Mouse (Mus musculus): ENCODE data around the gene Rfc2.
A peak's percentile ranks its signal among the peaks of the same experiment; 100 is the strongest.

Gene Rfc2

DNA sequence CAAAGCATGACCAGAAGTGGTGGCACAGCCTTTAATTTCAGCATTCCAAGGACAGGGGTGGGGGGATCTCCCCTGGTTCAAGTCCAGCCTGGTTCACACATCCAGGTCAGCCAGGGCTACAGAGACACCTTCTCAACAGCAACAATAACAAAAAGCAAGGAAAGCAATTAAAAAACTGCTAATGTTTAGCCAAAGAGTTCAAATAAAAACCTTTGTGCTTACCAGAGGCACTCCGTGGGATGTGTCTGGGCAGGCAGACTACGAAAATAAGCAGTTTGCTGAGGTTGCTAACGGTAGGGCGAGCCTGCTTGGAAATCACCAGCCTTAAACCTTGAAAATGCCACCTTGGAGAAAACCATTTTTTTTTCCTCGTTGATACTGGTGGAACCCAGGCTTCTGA is at the start of gene Rfc2:
Gene Rfc2 (plus strand): TSS at position 221 of the 400 bp plus-strand sequence.
- no peak for DNase-seq

- DNase-seq, result peak; percentile 66
Measured at GRCm38 (mm10) chr5:134531585-134531984, 49.6 kb upstream of the Rfc2 start.

- DNase-seq, result no peak
Measured at GRCm38 (mm10) chr5:134532417-134532816, 48.7 kb upstream of the Rfc2 start.

GRCm38 (mm10) chr5:134536036-134536435 is 45.1 kb upstream of the Rfc2 start:
- no peak for DNase-seq

GRCm38 (mm10) chr5:134539891-134540290 is 41.3 kb upstream of the Rfc2 start:
- no peak for DNase-seq

GRCm38 (mm10) chr5:134540881-134541280 is 40.3 kb upstream of the Rfc2 start:
- DNase-seq, result peak; percentile 41

- DNase-seq, result no peak
Measured at GRCm38 (mm10) chr5:134541640-134542039, 39.5 kb upstream of the Rfc2 start.

- peak; percentile 60 for DNase-seq
Measured at GRCm38 (mm10) chr5:134544516-134545241, 36.5 kb upstream of the Rfc2 start.

GRCm38 (mm10) chr5:134545242-134545629 is 35.9 kb upstream of the Rfc2 start:
- no peak for DNase-seq

DNA sequence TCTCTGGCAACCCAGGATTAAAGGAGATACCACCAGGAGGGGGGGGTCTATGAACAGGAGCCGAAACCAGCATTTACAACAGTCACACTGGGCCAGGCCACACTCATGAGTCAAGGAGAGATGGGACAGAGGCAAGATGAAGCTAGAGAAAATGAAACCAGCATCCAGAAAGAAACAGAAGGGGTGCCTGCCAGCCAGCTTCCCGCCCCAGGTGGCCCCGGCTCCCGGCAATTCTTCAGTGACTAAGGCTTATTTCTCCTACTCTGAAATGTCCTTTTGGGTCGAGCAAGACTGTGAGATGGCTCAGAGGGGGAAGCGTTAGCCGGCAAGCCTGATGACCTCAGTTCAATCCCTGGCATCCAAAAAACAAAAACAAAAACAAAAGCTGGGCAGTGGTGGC is 34.4 kb upstream of the Rfc2 start:
- DNase-seq, result no peak

GRCm38 (mm10) chr5:134548306-134548705 is 32.9 kb upstream of the Rfc2 start:
- DNase-seq, result no peak

DNA sequence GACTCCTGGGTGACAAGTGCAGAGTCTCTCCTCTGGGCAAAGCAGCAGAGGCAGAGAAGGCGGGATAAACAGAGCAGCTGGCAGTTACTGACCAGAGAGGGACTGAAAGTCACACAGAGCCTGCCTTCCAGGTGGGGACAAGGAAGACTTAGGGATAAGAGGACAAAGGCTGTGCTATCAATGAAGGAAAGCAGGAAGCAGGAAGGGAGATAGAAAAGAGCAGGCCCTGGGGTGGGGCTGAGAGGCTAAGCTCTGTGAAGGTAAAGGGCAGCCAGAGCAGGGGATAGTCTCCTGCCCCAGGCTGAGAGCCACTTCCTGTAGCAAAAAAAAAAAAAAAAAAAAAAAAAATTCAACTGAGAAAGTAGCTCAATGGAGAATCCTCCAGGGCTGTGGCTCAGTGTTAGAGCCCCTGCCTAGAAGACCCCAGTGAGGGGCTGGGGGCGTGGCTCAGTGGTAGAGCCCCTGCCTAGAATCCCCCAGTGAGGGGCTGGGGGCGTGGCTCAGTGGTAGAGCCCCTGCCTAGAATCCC is 31.5 kb upstream of the Rfc2 start:
- DNase-seq, result no peak

- DNase-seq, result peak; percentile 65
Measured at GRCm38 (mm10) chr5:134550836-134551232, 30.3 kb upstream of the Rfc2 start.

GRCm38 (mm10) chr5:134551233-134552109 is 29.7 kb upstream of the Rfc2 start:
- DNase-seq, result peak; percentile 79

DNA sequence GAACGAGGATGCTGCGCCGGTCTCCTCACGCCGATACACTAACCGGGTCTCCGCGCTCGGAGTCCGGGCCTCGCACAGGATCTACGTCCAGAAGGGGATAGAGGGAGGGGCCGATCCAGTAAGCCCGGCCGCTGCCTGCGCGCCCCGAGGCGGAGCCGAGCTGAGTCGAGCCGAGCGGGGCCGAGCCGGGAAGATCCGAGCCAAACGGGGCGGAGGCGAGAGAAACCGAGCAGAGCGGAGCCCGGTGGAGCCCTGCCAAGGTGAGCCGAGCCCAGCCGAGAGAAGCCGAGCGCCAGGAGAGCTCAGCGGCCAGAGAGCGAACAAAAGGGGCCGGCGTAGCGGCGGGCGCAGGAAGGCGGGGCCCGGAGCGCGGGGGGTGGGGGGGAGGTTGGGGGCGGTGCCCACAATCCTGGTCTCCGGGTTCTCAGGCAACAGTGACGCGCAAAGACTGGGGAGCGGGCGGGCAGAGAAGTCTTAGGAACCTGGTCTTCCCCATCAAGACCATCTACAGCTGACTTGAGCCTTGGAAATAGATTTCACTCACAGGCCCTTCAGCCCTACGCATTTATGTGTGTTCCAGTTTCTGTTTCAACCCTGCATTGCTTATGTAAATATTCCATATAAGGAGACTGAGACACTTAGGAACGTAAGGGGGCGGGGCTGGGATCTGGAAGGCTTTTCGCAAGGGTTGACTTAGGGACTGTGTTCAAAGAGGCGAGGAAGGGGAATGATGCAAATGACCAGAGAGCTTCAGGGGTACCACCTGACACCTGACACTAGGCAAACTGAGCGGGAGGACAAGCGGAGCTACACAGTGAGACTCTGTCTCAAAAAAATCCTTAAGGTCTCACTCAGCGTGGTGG is 28.8 kb upstream of the Rfc2 start, which contains the start of gene Clip2:
Gene Clip2 (minus strand): TSS at position 325 of the 863 bp plus-strand sequence.
- peak; percentile 99 for DNase-seq

GRCm38 (mm10) chr5:134553951-134554546 is 27.1 kb upstream of the Rfc2 start:
- peak; percentile 45 for DNase-seq

DNA sequence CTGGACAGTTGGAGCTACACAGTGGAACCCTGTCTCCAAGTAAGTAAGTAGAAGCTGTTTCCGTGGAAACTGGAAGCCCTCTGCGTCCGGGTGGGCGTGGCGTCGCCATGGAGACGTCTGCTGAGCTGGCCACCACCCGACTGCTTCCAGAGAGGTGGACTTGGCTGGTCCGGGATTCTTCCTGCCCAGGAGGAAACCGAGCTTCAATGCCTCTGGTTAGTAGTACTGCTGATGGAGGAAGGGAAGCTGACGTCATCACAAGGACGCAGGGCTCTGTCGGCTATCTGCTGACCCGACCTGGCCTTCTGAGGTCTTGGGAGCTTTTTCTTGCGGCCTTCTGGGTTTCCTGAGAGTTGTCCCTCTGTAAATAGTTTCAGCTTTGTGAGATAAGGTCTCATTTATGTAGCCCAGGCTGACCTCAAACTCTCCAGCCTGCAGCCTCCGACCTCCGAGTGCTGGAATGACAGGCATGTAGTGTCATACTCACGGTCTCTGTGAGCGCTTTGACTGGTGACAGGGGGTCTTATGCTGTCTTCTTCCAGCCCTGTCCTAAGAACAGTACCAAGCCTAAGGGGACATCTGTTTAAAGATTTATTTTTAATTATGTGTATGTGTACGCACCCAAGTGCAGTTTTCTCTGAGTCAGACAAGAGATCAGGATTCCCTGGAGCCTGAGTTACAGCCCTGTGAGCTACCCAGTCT is 25.6 kb upstream of the Rfc2 start:
- no peak for DNase-seq

- no peak for DNase-seq
Measured at GRCm38 (mm10) chr5:134560071-134560449, 21.1 kb upstream of the Rfc2 start, which contains the start of gene Syna. TSS of gene Syna (minus strand) at chr5:134560171.

- no peak for DNase-seq
Measured at GRCm38 (mm10) chr5:134560450-134561171, 20.6 kb upstream of the Rfc2 start.

- DNase-seq, result no peak
Measured at GRCm38 (mm10) chr5:134564272-134564671, 16.9 kb upstream of the Rfc2 start.

DNA sequence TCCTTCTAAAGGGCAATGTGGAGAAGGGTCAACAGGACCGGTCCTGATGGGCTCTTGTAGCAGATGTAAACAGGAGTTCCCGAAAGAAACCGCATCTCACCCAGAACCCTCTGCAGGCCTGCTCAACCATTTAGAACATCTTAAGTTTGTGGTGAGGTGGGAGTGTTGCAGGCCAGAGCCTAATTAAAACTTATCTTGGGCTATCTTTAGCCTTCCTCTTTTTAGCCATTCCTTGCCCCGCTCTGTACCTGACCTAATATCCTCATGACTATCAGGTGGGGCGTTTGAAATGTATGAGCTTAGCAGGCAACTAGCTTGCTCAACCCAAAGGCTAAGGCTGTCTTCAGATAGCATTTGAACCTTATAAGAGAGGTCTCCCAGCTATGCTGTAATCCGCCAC is 15.5 kb upstream of the Rfc2 start:
- no peak for DNase-seq
